Mouse (Mus musculus): ENCODE data around the gene Gm5678.

- TF ChIP-seq POLR2A (IDR thresholded peaks at IDR 0.05; ENCODE audit: insufficient read depth, low read depth, low read length), result no peak
- no peak for TF ChIP-seq CTCF (IDR thresholded peaks at IDR 0.05; ENCODE audit: insufficient read depth, low read depth, low read length)
These were observed 33.4 kb upstream of the Gm5678 start for GRCm38 (mm10) chr16:93594448-93594847.
